Comparison of ENCODE assay signal across 9 mouse cellular contexts in the genomic region with DNA sequence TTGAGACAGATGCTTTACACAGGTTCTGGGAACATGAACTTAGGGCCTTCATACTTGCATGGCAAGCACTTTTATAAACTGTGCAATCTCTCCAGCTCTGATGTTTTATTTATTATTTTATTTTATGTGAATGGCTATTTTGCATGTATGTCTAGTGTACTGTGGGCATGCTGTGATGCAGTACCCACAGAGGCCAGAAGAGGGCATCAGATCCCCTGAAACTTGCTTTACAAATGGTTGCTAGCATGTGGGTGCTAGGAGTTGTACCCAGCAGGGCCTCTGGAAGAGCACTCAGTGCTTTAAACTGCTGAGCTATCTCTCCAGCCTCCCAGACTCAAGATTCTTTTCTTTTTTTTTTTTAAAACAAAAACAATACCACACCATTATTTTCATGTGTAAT. TPM values are rescaled to one million over a fixed set of nuclear protein-coding genes. Genes with fewer than 3 reads are reported as not detected.
DNase-seq lines count a peak whose midpoint lies in the region; ATAC-seq lines count a peak whose summit lies in the region.
"Had no signal": no experiment of that assay in that cellular context is flagged by ENCODE, and none has a peak within 500 bp of the region (broad histone marks: within the 10 kb centered on the region; RNA-seq: fewer than 3 reads in every experiment).

No protein-coding gene starts in this region.

- DNase-seq in cerebellum, adult 11 months, result peak; percentile 29
- peak; percentile 25 for DNase-seq in midbrain, embryonic 10.5 days (ENCODE audit: low spot score)
- peak; percentile 23 for DNase-seq in adrenal gland, adult 2 months
- DNase-seq in embryo, embryonic 10.5 days (ENCODE audit: low spot score), result peak; percentile 51
- peak; percentile 34 for DNase-seq in left cerebral cortex, postnatal 4 days
- peak; percentile 1 for DNase-seq in retina, postnatal 7 days (ENCODE audit: low read depth, low spot score)

- intact Hi-C loops in left cerebral cortex, postnatal 4 days (cut with DNase I), result no loop called here

- ATAC-seq in cerebellum, adult (ENCODE audit: insufficient number of reproducible peaks, low FRiP score, low TSS enrichment), result no peak
- ATAC-seq in midbrain, embryonic 15.5 days (replicated peaks), result no peak

- no peaks in the 10 kb centered on the region for H3K27me3 ChIP-seq in midbrain, embryonic 10.5 days (ENCODE audit: low read depth, poor library complexity, severe bottlenecking)
- H3K27me3 ChIP-seq in midbrain, embryonic 15.5 days (replicated peaks), result no peaks in the 10 kb centered on the region
- H3K27me3 ChIP-seq: megakaryocyte, embryonic 14.5 days had no signal

- no peak overlapping the region for H3K27ac ChIP-seq in midbrain, embryonic 10.5 days (replicated peaks)
- no peak overlapping the region for H3K27ac ChIP-seq in midbrain, embryonic 15.5 days

- no peaks in the 10 kb centered on the region for H3K36me3 ChIP-seq in midbrain, embryonic 10.5 days
- no peaks in the 10 kb centered on the region for H3K36me3 ChIP-seq in midbrain, embryonic 15.5 days (replicated peaks)

- H3K4me3 ChIP-seq in midbrain, embryonic 10.5 days, result no peak overlapping the region
- no peak overlapping the region for H3K4me3 ChIP-seq in midbrain, embryonic 15.5 days
- H3K4me3 ChIP-seq: megakaryocyte, embryonic 14.5 days had no signal

- H3K9ac ChIP-seq in midbrain, embryonic 15.5 days, result no peak overlapping the region

- no peaks in the 10 kb centered on the region for H3K9me3 ChIP-seq in midbrain, embryonic 10.5 days (replicated peaks)
- H3K9me3 ChIP-seq in midbrain, embryonic 15.5 days, result no peaks in the 10 kb centered on the region
- H3K9me3 ChIP-seq: megakaryocyte, embryonic 14.5 days had no signal

- no peaks in the 10 kb centered on the region for H3K4me1 ChIP-seq in midbrain, embryonic 10.5 days
- H3K4me1 ChIP-seq in midbrain, embryonic 15.5 days, result no peaks in the 10 kb centered on the region

- no peak overlapping the region for H3K4me2 ChIP-seq in midbrain, embryonic 15.5 days

RNA-seq across cellular contexts. Expression of a gene that starts 38.8 kb away (rescaled TPM):
- 58.6 and 68.9 TPM in 2 replicates for polyA plus RNA-seq in midbrain, embryonic 10.5 days (2016; fragmentation: Nextera tagmentation; extraction: Ambion mirVana)
- 19.8 and 21.6 TPM in 2 replicates for polyA plus RNA-seq in midbrain, embryonic 15.5 days (2015; fragmentation: Nextera tagmentation; extraction: Ambion mirVana)
- 10 to 100 TPM; 10.1 to 19.8 TPM for total RNA-seq in adrenal gland, adult 2 months (2021)
- 9.8 and 10.7 TPM in 2 replicates for polyA plus RNA-seq in adrenal gland, adult 2 months (2012; rRNA removed)
- total RNA-seq in left cerebral cortex, postnatal 4 days (2021), result 10 to 100 TPM; 19.0 to 19.6 TPM

Comparison
In these comparisons a context has a peak if more than half of its experiments do, and no peak if none do; other contexts are left out.
1. DNase-seq: peak in every context shown above with its lines; median percentile 51 in embryo, embryonic 10.5 days; 34 in left cerebral cortex, postnatal 4 days; 29 in cerebellum, adult 11 months; 25 in midbrain, embryonic 10.5 days; 23 in adrenal gland, adult 2 months; 1 in retina, postnatal 7 days.